Mouse (Mus musculus): ENCODE data around the gene Ralgps1.

GRCm38 (mm10) chr2:33219637-33220036 is 151.6 kb downstream of the Ralgps1 start:
- TF ChIP-seq POLR2A (IDR thresholded peaks at IDR 0.05; ENCODE audit: borderline replicate concordance, control insufficient read depth, low read depth, low read length) = no peak
- TF ChIP-seq CTCF (IDR thresholded peaks at IDR 0.05; ENCODE audit: control insufficient read depth, insufficient read depth, low read length) = no peak
